Mouse (Mus musculus) gastrocnemius, adult 8-10 months (tissue): ENCODE measurements at regions not wholly inside any gene's neighbourhood (a gene's known extent, or its start where the extent isn't known, plus 50 kb on each side); places are given as distances from the start of the nearest gene placed in this dataset.
A peak's percentile ranks its signal among the peaks of the same experiment; 100 is the strongest.
"Not testable (repeated sequence)": the region's sequence is repeated elsewhere in the genome, so short reads cannot be mapped to it uniquely, and the experiment has no call there.

ENCODE experiments used
- DNase-seq, 2 experiments: peaks; one replicate each; pipeline ENCODE4 v3.0.0; 2022; ENCODE audit warnings: low spot score in 2 of 2

DNA sequence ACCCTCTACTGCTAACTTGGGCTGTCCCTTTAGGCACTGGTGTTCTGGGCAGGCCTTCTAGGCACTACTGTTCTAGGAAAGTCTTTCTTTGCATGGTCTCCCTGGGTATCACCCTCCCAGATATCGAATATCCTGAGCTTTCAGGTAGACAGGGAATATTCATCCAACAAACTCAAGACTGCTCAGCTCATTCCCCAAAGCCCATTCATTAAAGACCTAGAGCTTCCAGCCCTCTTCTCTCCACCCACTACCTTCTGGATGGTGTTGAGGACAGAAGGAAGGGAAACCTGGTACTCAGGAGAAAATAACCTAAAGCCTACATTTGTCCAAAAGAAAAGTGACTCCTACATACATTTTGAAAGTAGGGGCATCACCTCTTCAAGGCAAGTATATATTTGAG lies 420.0 kb downstream of the Tcerg1l start:
- DNase-seq, result no peak

DNA sequence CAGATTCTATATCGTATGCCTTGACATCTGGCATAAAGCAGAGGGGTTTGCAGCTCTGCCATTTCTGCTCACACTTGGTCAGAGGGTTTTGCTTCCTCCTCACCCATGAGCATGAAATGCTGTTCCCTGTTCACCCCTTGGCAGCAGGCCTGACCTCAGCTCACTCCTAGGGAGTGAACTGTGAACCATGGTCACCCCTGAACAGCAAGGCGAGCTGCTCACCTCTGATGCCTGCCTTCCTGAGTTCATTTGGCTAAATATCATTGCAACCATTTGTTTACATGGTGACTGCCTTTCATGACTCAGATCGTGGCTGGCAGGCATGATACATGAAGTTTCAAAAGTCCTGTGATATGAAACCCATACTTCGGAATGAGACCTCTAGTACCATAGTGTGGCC lies 418.2 kb downstream of the Tcerg1l start:
- no peak for DNase-seq

DNA sequence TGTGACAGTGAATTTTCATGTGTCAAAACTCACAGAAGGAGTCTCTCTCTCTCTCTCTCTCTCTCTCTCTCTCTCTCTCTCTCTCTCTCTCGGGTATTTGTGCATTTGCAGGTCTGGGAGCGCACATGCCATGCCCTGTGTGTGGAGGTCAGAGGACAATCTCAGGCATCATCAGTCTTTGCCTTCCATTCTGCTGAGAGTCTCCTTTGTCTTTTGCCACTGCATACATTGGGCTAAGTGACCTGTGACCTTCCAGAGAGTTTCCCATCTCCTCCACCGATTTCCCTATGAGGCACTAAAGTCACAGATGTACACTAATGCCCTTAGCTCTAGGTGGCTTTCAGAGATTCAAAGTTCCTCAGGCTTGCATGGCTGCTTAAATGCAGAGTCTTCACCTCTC lies 391.7 kb downstream of the Tcerg1l start:
- no peak for DNase-seq

DNA sequence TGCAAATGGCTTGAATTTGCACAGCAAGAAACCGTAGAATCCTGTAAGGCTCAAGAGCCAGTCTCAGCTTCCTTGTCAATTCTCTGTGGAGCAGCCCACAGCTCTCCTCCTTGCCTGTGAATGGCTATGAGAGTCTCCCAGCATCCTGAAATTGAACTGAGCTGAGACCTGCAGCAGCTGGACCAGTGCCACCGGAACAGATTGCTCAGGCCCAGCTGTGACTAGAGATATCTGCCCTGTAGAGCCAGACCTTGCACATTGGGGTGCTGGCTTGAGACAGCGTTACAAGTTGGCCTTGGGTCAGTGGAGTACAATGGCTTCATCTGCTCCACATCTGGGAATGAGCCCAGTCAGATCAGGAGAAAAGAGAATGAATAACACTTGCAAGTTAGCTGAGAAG lies 390.6 kb downstream of the Tcerg1l start:
- peak in 1 of 2 experiments; percentile 12 for DNase-seq

DNA sequence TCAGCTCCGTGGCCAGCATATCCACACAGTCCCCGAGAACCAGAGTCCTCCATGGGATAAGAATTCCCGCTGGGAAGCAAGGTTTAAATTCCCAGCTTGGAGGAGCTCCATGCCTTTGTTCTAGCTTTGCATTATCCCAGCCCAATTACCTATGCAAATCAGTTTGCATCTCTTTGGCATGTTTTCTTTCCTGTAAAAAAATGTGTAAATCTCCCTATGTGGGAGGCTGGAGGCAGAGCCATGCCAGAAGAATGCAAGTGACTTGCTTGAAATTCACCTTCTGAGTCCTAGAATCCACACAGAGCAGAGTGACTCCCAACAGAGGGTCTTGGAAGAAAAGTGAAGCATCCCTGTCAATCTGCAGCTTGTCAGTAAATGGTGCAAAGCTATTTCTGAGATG lies 388.9 kb downstream of the Tcerg1l start:
- DNase-seq, result no peak

DNA sequence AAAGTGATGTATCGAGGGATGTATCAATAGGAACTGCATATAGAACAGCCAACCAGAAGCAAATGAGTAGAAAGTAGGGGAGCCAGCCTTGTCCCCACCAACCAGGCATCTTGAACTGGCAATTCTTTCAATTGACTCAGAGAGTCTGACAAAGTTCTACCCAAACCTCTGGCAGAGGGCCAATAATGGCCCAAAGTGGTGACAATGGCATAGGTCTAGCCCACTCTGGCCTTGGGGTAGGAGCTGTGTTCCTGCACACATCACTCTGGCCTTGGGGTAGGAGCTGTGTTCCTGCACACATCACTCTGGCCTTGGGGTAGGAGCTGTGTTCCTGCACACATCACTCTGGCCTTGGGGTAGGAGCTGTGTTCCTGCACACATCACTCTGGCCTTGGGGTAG lies 373.5 kb downstream of the Tcerg1l start:
- not testable (repeated sequence) for DNase-seq

DNA sequence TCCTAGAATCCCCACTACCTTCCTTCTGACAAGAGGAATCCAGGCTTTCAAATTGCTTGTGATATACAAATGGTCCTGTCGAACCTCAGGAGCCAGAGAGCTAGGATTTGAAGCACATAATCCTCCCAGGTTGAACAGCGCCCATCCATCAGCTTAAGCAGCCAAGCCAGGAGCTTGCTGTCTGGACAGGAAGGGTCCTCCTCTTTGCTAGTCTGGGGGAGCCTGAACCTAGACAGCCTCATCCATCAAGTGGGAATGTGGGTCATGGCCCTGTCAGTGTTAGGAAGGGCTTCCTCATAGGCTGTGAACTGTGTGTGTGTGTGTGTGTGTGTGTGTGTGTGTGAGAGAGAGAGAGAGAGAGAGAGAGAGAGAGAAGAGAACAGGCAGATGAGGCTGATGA lies 345.8 kb downstream of the Tcerg1l start:
- no peak for DNase-seq

DNA sequence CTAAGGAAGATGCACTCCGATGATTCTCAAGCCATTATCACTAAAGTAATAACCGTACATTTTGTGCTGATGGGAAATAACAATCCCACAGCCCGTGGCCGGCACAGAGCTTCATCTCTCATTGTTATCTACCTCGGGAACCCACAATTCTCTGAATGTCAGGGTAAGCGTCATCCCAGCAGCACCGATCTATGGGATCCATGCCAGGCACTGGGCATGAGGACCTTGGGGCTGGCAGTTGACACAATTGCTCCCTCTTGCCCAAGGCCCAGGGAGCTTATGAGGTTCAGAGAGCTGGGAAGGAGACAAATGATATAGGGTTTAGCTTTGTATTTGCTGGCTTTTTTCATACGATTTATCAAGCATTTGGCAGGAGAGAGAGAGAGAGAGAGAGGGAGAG lies 342.8 kb downstream of the Tcerg1l start:
- DNase-seq, result no peak

DNA sequence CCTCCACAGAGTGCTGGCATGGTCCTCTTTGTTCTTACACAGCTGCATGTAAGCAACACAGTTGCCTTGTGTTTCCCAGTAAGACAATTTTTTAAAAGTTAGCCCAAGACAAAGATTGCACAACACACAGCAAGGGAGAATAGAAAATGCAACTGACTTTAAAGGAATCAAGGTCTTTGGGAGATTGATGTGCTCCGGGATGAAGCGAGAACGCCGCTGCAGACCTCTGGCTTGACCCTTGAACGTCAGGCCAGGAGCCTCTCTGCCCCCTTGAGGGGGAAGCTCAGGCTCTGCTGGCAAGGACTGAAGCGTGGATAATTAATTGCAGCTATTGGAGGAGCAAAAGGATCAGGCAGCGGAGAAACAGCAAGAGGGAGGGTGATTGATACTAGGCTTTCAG lies 336.4 kb downstream of the Tcerg1l start:
- DNase-seq, result no peak

DNA sequence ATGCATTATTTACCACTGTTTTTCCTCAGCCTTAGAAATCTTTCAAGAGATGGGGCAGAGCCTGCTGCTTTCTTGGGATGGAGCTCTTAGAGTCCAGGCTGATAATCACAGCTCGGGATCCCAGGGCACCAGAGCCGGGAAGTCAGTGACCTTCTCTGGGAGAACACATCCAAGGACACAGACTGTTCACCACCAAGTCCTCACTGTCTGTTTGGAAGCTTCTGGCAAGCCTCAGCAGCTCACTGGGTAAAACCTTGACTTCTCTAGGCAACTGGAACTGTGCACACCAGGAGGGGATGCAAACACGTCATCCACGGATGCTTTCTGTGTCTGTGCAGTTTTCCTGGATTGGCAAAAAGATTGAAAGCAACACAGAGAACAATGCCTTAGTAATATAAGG lies 330.6 kb downstream of the Tcerg1l start:
- DNase-seq, result no peak

DNA sequence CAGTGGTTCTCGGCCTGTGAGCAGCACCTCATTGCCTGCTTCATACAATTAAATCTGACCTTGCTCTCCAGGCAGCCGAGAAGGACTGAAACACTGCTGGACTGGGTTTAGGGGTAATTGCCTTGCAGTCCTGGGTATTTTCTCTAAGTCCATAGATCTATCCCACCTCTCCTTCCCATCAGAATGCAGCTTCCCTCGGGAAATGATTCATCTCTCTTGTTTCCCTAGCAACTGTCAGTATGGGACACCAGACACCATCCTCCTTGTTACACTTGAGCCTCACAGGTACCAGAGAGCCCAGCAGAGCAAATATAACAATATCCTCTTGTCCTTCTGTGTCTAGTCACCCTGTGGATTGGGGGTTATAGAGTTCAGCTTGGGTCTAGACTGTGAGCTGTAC lies 322.3 kb downstream of the Tcerg1l start:
- DNase-seq, result no peak

DNA sequence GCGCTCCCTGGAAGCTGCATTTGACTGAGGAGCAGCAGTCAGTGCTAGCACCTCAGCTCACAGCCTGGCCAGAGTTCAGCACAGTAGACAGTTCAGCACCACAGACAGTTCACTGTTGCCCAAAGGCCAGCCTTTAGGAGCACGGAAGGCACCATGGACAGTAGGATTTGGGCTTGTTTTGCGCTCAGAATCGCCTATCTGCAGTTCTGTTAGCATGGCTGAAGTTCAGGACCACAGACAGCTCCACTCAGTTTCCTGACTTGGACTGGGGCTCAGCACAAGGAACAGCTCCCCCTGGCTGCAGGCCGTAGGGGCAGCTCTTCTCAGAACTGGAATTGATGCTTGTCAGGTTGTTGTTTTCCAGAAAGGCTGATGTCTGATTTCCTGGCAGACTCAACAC lies 313.6 kb downstream of the Tcerg1l start:
- DNase-seq, result peak; percentile 21 to 37

DNA sequence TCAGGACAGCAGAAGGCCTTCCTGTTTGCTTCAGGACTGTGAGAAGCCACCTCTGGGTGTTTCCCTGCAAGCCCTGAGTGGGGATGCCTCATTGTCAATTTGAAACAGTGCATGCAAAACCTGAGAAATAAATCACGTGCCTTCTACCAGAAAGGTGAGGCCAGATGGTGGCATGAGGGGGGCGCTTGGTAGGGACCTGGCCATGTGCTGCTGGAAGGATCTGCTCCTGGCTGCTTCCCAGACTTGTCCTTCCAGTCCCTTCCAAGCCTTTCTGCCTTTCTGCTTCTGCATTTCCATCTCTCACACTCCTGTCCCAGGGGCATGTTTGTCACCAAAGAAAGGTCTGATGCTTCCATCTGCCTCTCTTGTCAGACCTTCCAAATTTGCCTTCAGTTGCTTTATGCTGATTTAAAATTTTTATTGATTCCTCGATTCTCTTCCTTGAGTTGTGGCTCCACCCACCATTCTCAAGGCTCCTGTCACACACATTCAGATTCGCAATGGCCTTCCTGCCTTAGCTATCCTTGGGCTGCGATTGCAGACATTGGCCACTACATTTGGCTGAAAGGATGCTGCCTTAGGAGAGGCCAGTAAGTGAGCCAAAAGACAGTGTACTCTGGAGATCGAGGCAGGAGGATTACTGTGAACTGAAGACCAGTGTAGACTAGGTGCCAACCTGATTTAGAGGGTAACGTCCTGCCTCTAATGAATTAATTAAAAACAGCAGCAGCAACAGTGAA lies 289.9 kb downstream of the Tcerg1l start:
- no peak for DNase-seq

DNA sequence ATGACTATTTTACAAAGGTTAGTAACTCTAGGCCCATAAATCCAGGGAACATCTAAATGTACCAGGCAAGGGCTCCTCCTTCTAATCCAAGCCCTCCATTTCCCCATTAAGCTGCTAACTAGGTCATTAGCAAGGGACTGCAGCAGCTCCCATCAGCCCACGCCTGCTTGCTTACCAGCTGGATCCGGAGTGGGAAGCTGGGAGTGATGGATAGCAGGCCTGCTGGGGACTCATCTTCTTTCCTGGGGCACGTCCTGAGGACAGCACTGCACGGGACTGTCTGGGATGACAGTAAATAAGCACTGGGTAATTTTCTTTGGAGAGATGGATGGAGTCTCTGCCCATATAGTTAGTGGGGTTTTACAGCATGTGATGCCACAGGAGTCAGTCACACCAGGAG lies 276.0 kb downstream of the Tcerg1l start:
- DNase-seq, result no peak

DNA sequence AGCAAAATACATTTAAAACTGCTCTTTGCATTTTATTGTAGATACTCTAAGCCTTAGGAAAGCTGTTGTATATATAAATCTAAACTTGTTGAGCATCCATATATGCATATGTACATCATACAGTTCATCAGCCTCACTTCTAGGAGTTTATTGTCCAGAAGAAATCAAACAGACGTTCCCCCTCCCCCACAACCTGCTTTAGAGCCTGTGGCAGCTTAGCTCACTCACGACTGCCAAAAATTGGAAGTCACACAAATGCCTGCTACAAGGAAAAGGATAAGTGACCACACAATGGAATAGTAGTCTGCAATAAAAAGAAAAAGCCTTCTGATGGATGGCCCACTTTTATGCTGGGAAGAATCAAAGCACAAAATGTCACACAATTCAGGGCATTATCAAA lies 267.8 kb downstream of the Tcerg1l start:
- no peak for DNase-seq

DNA sequence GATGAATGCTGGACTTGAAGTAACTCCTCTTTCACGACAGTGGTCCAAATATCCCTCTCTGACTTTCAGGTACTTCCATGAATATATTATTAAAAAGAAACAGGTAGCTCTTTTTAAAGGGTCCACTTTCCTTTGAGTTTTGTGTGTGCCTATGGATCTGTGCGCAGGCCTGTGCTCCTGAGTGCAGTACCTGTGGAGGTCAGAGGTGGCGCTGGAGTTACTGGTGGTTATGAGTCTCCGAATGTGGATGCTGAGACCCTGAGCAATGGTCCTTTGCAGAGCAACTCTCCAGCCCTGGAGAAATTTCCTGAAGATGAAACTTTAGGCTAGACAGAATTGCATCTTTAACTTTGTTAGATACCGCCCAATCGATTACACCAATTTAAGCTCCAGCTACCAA lies 264.1 kb downstream of the Tcerg1l start:
- no peak for DNase-seq

DNA sequence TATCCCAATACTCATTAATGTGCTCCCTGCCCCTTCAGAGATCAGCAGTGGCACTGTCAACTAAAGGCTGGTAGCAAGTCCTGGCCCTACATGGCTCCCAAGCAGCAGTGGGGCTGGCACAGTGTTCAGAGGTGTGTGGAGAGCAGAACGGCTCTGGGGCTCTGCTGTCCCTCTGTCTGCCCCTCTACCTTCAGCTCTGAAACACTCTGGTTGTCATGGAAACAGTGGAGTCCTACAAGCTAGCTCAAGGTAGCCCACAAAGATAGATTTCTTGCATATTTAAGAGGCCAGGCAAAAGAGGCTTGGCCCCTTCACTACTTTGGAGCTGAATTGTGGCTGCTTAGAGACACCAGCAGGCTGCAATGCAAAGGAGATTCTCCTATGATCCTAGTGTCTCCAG lies 259.6 kb downstream of the Tcerg1l start:
- no peak for DNase-seq

DNA sequence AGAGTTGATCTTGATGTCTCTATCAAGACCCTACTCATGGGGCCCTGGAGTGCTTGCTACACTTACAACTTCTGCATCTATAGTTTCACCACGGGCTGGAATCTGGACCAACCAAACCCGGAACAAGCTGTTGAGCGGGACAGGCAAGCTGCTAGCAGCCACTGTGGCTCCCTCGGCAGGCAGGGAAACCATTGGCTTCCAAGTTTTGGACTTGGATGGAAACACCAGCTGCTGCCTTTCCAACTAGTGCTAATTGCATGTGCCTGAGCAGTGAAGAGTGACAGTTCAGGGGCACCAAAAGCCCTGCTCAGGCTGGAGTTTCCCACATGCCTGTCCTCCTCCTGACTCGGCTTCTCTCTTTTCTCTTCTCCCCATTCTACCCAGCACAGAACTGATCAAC lies 257.8 kb downstream of the Tcerg1l start:
- no peak for DNase-seq

DNA sequence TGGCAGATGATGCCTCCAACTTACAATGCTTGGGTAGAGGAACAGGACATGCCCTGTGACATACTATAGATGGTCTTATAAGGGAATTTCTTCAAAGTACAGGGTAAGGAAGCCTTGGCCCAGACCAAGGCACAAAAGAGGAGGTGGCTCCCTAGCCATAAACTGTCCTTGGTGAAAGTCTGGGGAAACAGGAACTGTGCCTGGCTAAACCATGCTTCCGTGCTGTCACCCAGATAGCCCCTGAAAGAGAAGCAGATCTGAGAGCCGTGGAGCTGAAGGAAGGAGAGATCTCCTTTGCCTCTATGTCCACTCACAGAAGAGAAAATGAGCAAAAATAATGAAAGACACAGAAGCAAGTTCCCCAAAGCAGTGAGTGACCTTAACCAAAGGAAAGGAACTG lies 248.0 kb downstream of the Tcerg1l start:
- no peak for DNase-seq

DNA sequence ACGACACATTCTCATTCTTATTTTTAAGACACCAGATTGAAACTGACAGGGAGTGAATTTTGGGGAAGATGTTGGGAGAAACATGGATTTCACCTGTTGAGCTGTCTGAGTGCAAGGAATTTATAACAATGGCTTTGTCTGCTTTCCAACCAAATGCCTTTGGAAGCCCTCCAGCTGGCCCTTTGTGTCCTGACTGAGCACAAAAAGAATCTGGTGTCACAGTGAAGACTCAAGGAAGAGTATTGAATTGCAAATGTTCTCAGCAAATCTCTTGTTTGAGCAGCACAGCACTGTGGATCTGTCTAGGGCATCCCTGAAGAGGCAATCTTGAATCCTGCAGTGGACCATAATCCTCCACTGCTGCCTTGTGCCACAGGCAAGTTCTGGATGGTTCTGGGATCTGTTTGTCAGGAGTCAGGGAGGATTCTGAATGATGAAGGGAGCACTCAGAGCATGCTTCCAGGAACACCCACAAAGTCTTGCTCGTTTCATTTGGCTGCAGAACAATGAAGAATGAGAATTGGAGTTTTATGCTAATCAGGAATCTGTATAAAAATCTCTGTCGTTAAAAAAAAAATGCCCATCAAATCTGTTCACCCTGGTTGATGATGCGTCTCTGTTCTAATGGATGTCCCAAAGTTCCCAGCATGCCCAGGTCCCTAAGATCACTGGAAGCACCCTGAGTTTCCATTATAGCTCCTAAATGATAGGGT lies 243.9 kb downstream of the Tcerg1l start:
- no peak for DNase-seq
